Comparison of ENCODE assay signal across 18 mouse cellular contexts in genomic region chr11:63025476-63025875, GRCm38 (mm10). TPM values are rescaled to one million over a fixed set of nuclear protein-coding genes. Genes with fewer than 3 reads are reported as not detected.
A peak's percentile ranks its signal among the peaks of the same experiment; 100 is the strongest.
DNase-seq lines count a peak whose midpoint lies in the region; ATAC-seq and TF ChIP-seq lines count a peak whose summit lies in the region.
"Had no signal": no experiment of that assay in that cellular context is flagged by ENCODE, and none has a peak within 500 bp of the region (broad histone marks: within the 10 kb centered on the region; RNA-seq: fewer than 3 reads in every experiment).

No protein-coding gene starts in this region.

- H3K9ac ChIP-seq in forebrain, embryonic 14.5 days (ENCODE audit: low read length), result no peak overlapping the region
- H3K9ac ChIP-seq in kidney, postnatal 0 days (ENCODE audit: low read depth, low read length), result no peak overlapping the region
- H3K9ac ChIP-seq in lung, postnatal 0 days (replicated peaks; ENCODE audit: low read depth), result no peak overlapping the region
- H3K9ac ChIP-seq: neural tube, embryonic 13.5 days had no signal

- no peak overlapping the region for H3K4me3 ChIP-seq in forebrain, embryonic 14.5 days (ENCODE audit: low read depth, low read length)
- H3K4me3 ChIP-seq in forebrain, embryonic 10.5 days, result no peak overlapping the region
- H3K4me3 ChIP-seq in kidney, postnatal 0 days (replicated peaks; ENCODE audit: low read depth, low read length), result no peak overlapping the region
- no peak overlapping the region for H3K4me3 ChIP-seq in lung, postnatal 0 days (ENCODE audit: low read depth, low read length)
- H3K4me3 ChIP-seq: limb, embryonic 10.5 days; neural tube, embryonic 13.5 days had no signal

- 77% methylated on average over 6 of the region's 6 CpGs for WGBS in forebrain, embryonic 14.5 days
- WGBS in forebrain, embryonic 10.5 days, result 90% methylated on average over 6 of the region's 6 CpGs
- WGBS in kidney, postnatal 0 days, result 76% methylated on average over 6 of the region's 6 CpGs
- WGBS in lung, postnatal 0 days, result 27% methylated on average over 6 of the region's 6 CpGs

- no peaks in the 10 kb centered on the region for H3K27me3 ChIP-seq in forebrain, embryonic 14.5 days (replicated peaks; ENCODE audit: control insufficient read depth, insufficient read depth, low read length)
- H3K27me3 ChIP-seq in forebrain, embryonic 10.5 days (ENCODE audit: poor library complexity, severe bottlenecking), result no peaks in the 10 kb centered on the region
- H3K27me3 ChIP-seq in kidney, postnatal 0 days (ENCODE audit: insufficient read depth, low read length), result no peaks in the 10 kb centered on the region
- no peaks in the 10 kb centered on the region for H3K27me3 ChIP-seq in lung, postnatal 0 days (replicated peaks; ENCODE audit: insufficient read depth, low read length)
- H3K27me3 ChIP-seq: neural tube, embryonic 13.5 days had no signal

- H3K9me3 ChIP-seq in forebrain, embryonic 14.5 days (replicated peaks; ENCODE audit: control insufficient read depth, low read length), result no peaks in the 10 kb centered on the region
- H3K9me3 ChIP-seq in forebrain, embryonic 10.5 days, result no peaks in the 10 kb centered on the region
- no peaks in the 10 kb centered on the region for H3K9me3 ChIP-seq in kidney, postnatal 0 days (replicated peaks; ENCODE audit: low read length)
- H3K9me3 ChIP-seq in lung, postnatal 0 days (ENCODE audit: low read length), result no peaks in the 10 kb centered on the region
- H3K9me3 ChIP-seq: limb, embryonic 10.5 days; neural tube, embryonic 13.5 days had no signal

- no peak for TF ChIP-seq CTCF in kidney, postnatal 0 days (IDR thresholded peaks at IDR 0.05; ENCODE audit: low read depth)
- no peak for TF ChIP-seq CTCF in lung, postnatal 0 days (IDR thresholded peaks at IDR 0.05)

- no peak overlapping the region for H3K4me2 ChIP-seq in forebrain, embryonic 14.5 days (ENCODE audit: low read length)
- H3K4me2 ChIP-seq in kidney, postnatal 0 days (ENCODE audit: low read length), result no peak overlapping the region
- H3K4me2 ChIP-seq in lung, postnatal 0 days (replicated peaks; ENCODE audit: low read depth, low read length), result no peak overlapping the region
- H3K4me2 ChIP-seq: neural tube, embryonic 13.5 days had no signal

- no peaks in the 10 kb centered on the region for H3K4me1 ChIP-seq in forebrain, embryonic 14.5 days (ENCODE audit: control insufficient read depth, insufficient read depth, low read length)
- peaks cover 19% of the 10 kb centered on the region for H3K4me1 ChIP-seq in forebrain, embryonic 10.5 days
- peaks cover 6% of the 10 kb centered on the region; the same call in 1 of the 2 replicates for H3K4me1 ChIP-seq in kidney, postnatal 0 days (replicated peaks; ENCODE audit: insufficient read depth, low read length)
- H3K4me1 ChIP-seq in lung, postnatal 0 days (ENCODE audit: insufficient read depth, low read depth, low read length), result peaks cover 53% of the 10 kb centered on the region

- peak; percentile 96 for TF ChIP-seq EP300 in lung, postnatal 0 days (IDR thresholded peaks at IDR 0.05)

- DNase-seq in forebrain, embryonic 14.5 days (ENCODE audit: low spot score), result peak; percentile 74
- no peak for DNase-seq in forebrain, embryonic 10.5 days (ENCODE audit: extremely low spot score, low spot score)
- DNase-seq in kidney, postnatal 0 days (ENCODE audit: low spot score), result peak; percentile 72
- DNase-seq in kidney, postnatal 14 days, result no peak
- peak; percentile 33 for DNase-seq in adipocyte (ENCODE audit: low spot score)
- DNase-seq in lung, postnatal 0 days (ENCODE audit: low spot score), result peak; percentile 96
- DNase-seq in right cerebral cortex, postnatal 14 days, result no peak
- no peak for DNase-seq in right cerebral cortex, postnatal 36 days (ENCODE audit: low spot score in 2 of 2)
- DNase-seq: adrenal gland, postnatal 14 days; cerebellum, adult 11-12 months; embryo, embryonic 11 days had no signal

- H3K36me3 ChIP-seq in forebrain, embryonic 14.5 days (ENCODE audit: control insufficient read depth, insufficient read depth, low read length), result no peaks in the 10 kb centered on the region
- H3K36me3 ChIP-seq in forebrain, embryonic 10.5 days (replicated peaks), result no peaks in the 10 kb centered on the region
- no peaks in the 10 kb centered on the region for H3K36me3 ChIP-seq in kidney, postnatal 0 days (ENCODE audit: insufficient read depth, low read length)
- no peaks in the 10 kb centered on the region for H3K36me3 ChIP-seq in lung, postnatal 0 days (ENCODE audit: insufficient read depth, low read length)
- H3K36me3 ChIP-seq: limb, embryonic 10.5 days; neural tube, embryonic 13.5 days had no signal

- H3K27ac ChIP-seq in forebrain, embryonic 14.5 days (ENCODE audit: low read depth, low read length), result no peak overlapping the region
- no peak overlapping the region for H3K27ac ChIP-seq in forebrain, embryonic 10.5 days
- H3K27ac ChIP-seq in kidney, postnatal 0 days, result no peak overlapping the region
- peak overlapping the region; percentile 73 for H3K27ac ChIP-seq in lung, postnatal 0 days (ENCODE audit: low read length)
- H3K27ac ChIP-seq: limb, embryonic 10.5 days; neural tube, embryonic 13.5 days had no signal

- peak; percentile 65; the same call in 1 of the 2 replicates for ATAC-seq in forebrain, embryonic 14.5 days
- ATAC-seq in kidney, postnatal 0 days (replicated peaks; ENCODE audit: low FRiP score, low read depth), result no peak
- peak; percentile 55 for ATAC-seq in lung, postnatal 0 days
- ATAC-seq: inflammation-experienced regulatory T-cells, adult 6 months; midbrain, embryonic 16.5 days had no signal

RNA-seq across cellular contexts. Expression of gene Tekt3, which starts 36.0 kb away (rescaled TPM):
- not detected in 2 replicates for polyA plus RNA-seq in forebrain, embryonic 14.5 days (2014; fragmentation: Nextera tagmentation; extraction: Ambion mirVana)
- not detected in 2 replicates for polyA plus RNA-seq in forebrain, embryonic 10.5 days (2016; fragmentation: Nextera tagmentation; extraction: Ambion mirVana)
- polyA plus RNA-seq in kidney, postnatal 0 days (2015; fragmentation: Nextera tagmentation; extraction: Ambion mirVana), result not detected in 2 replicates
- polyA plus RNA-seq in lung, postnatal 0 days (2015; fragmentation: Nextera tagmentation; extraction: Ambion mirVana), result 0.55 and 0.79 TPM in 2 replicates
- polyA plus RNA-seq: heart, postnatal 0 days; inflammation-experienced regulatory T-cells, adult 6 months; limb, embryonic 10.5 days; liver, embryonic 16.5 days; midbrain, embryonic 16.5 days; neural tube, embryonic 13.5 days; spleen, adult 2 months had no signal

Comparison
In these comparisons a context has a peak if more than half of its experiments do, and no peak if none do; other contexts are left out.
1. DNase-seq: peak in forebrain, embryonic 14.5 days (single experiment), kidney, postnatal 0 days (single experiment), adipocyte (single experiment) and lung, postnatal 0 days (single experiment); none in forebrain, embryonic 10.5 days (single experiment), kidney, postnatal 14 days (single experiment), right cerebral cortex, postnatal 14 days (single experiment) and right cerebral cortex, postnatal 36 days (0 of 2).